Mouse (Mus musculus) ES-E14 (cell line): ENCODE measurements around the gene Hist1h3i. TPM values are rescaled to one million over a fixed set of nuclear protein-coding genes. Genes with fewer than 3 reads are reported as not detected.

Experiments
- DNase-seq: peaks from one replicate; pipeline ENCODE4 v3.0.0-alpha.2; 2013; ENCODE audit warnings: low read depth, low spot score
- H3K27ac ChIP-seq: 2 replicates; pipeline ENCODE4 v1.5.1; 2012; ENCODE audit warnings: low read depth, mild to moderate bottlenecking, low read length, moderate library complexity, mixed read lengths; ENCODE audit not compliant: poor library complexity, insufficient read depth, severe bottlenecking
- H3K36me3 ChIP-seq: 2 replicates; pipeline ENCODE4 v1.6.1; 2012; ENCODE audit warnings: mild to moderate bottlenecking, low read length, moderate library complexity, mixed read lengths; ENCODE audit not compliant: control insufficient read depth, poor library complexity, insufficient read depth, severe bottlenecking
- H3K4me1 ChIP-seq, 2 experiments: fragments of 150-350 bp in 1 of 2; sonication (generic) in 1 of 2; 2 replicates each; pipeline ENCODE4 v1.6.1; 2012; ENCODE audit warnings: low read length in 2 of 2, mild to moderate bottlenecking in 1 of 2, mixed read lengths in 1 of 2; ENCODE audit not compliant: control insufficient read depth in 2 of 2, insufficient read depth in 2 of 2, poor library complexity in 1 of 2
- H3K4me3 ChIP-seq, 2 experiments: fragments of 150-350 bp in 1 of 2; sonication (generic) in 1 of 2; 2 replicates each; pipeline ENCODE4 v1.5.1; 2012; ENCODE audit warnings: low read length in 2 of 2, low read depth in 1 of 2, mild to moderate bottlenecking in 1 of 2, mixed read lengths in 1 of 2; ENCODE audit not compliant: insufficient read depth in 1 of 2, poor library complexity in 1 of 2, severe bottlenecking in 1 of 2
- H3K9ac ChIP-seq: 2 replicates; pipeline ENCODE4 v1.6.1; 2012; ENCODE audit warnings: low read depth, mild to moderate bottlenecking, low read length, mixed read lengths; ENCODE audit not compliant: poor library complexity, insufficient read depth, severe bottlenecking
- H3K9me3 ChIP-seq: fragments of 150-350 bp; sonication (generic); 2 replicates; pipeline ENCODE4 v1.6.1; 2012; ENCODE audit warnings: low read depth, mild to moderate bottlenecking, low read length; ENCODE audit not compliant: control insufficient read depth, insufficient read depth
- CHD2 ChIP-seq: IDR thresholded peaks from 2 replicates; pipeline ENCODE4 v1.6.1; 2014; ENCODE audit warnings: mild to moderate bottlenecking, low read depth, low read length, inconsistent platforms
- HCFC1 ChIP-seq: IDR thresholded peaks from 2 replicates; pipeline ENCODE4 v1.6.1; 2012; ENCODE audit warnings: low read length, inconsistent platforms, borderline replicate concordance; ENCODE audit not compliant: insufficient read depth
- MAFK ChIP-seq: IDR thresholded peaks from 2 replicates; pipeline ENCODE4 v1.6.1; 2014; ENCODE audit warnings: mild to moderate bottlenecking, low read depth, low read length, inconsistent platforms; ENCODE audit not compliant: insufficient read depth
- ZC3H11A ChIP-seq: IDR thresholded peaks from 2 replicates; pipeline ENCODE4 v1.6.1; 2012; ENCODE audit warnings: low read depth, mild to moderate bottlenecking, inconsistent platforms, low read length, borderline replicate concordance
- ZNF384 ChIP-seq: IDR thresholded peaks from 2 replicates; pipeline ENCODE4 v1.6.1; 2012; ENCODE audit warnings: low read depth, low read length, inconsistent platforms
- in situ Hi-C, 2 experiments: fragments of 600-800 bp; cut with MboI; formaldehyde crosslinking; loops; one replicate each; pipeline ENCODE4 v1.15.1; 2025; ENCODE audit warnings: low sequenced_read_pairs in 2 of 2, inconsistent platforms in 1 of 2; ENCODE audit not compliant: unreplicated experiment in 2 of 2
- total RNA-seq: library from RNA; depleted of rRNA; stranded (reverse); fragments of 300-350 nt; gene quantifications from 2 replicates; pipeline ENCODE4 v1.2.3, GENCODE M21; 2012

Hist1h3i gene
- total RNA-seq, 1 experiment = 1,089 TPM

- H3K36me3 ChIP-seq = no peaks in the 10 kb centered on the region
- no peak for DNase-seq
- peaks cover 0 to 5% of the 10 kb centered on the region in 2 experiments; a peak in 1 of 4 replicates for H3K4me1 ChIP-seq
- H3K4me3 ChIP-seq = no peak overlapping the region
- in situ Hi-C loops = no loop called here
- no peak overlapping the region for H3K9ac ChIP-seq
- no peak overlapping the region for H3K27ac ChIP-seq
- no peaks in the 10 kb centered on the region for H3K9me3 ChIP-seq
- TF ChIP-seq CHD2 (no peak), ZC3H11A (no peak), HCFC1 (no peak), ZNF384 (no peak), MAFK (no peak)
Measured at GRCm38 (mm10) chr13:21781639-21782038, 1.5 kb downstream of the Hist1h3i start.

- no peaks in the 10 kb centered on the region for H3K9me3 ChIP-seq
- H3K4me1 ChIP-seq = peaks cover 0 to 5% of the 10 kb centered on the region in 2 experiments; a peak in 1 of 4 replicates
- DNase-seq = no peak
- H3K27ac ChIP-seq = no peak overlapping the region
- no peaks in the 10 kb centered on the region for H3K36me3 ChIP-seq
- no peak overlapping the region for H3K9ac ChIP-seq
- H3K4me3 ChIP-seq = peak overlapping the region in 1 of 2 experiments; percentile 8; a peak in 2 of 4 replicates
- no peak for TF ChIP-seq CHD2
- no peak for TF ChIP-seq HCFC1
- no peak for TF ChIP-seq MAFK
- TF ChIP-seq ZNF384 = no peak
- no peak for TF ChIP-seq ZC3H11A
- in situ Hi-C loops = no loop called here
Measured at GRCm38 (mm10) chr13:21781021-21781555, 2.1 kb downstream of the Hist1h3i start.

DNA sequence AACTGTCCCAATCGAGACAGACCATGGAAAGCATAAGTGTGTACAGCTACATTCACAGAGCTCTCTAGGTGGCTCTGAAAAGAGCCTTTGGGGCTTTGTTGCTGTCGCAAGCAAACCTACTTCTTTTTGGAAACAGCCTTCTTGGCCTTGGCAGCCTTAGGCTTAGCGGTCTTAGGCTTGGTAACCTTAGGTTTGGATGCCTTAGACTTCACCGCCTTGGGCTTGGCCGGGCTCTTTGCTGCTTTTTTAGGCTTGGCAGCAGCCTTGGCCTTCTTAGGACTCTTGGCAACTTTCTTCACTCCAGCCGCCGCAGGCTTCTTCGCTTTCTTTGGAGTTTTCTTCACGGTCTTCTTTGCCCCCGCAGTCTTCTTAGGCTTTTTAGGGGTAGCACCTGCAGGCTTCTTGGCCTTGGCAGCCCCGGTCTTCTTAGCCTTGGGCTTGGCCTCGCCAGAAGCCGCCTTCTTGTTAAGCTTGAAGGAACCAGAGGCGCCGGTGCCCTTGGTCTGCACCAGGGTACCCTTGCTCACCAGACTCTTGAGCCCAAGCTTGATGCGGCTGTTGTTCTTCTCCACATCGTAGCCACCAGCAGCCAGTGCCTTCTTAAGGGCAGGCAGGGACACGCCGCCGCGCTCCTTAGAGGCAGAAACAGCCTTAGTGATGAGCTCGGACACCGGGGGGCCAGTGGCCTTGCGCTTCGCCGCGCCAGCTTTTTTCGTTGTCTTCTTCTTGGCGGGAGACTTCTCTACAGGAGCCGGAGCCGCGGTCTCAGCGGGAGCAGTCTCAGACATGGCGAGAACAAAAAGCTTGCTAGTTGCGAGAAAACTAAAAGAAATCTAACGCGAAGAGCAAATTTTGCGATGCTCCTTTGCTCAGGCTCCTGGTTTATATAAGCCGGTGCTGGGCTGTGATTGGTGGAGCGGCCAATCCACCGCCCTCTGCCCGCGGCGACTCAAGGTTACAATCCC, 3.1 kb downstream of the Hist1h3i start, which contains the start of gene Hist1h1b:
Gene Hist1h1b (minus strand): TSS at position 859 of the 965 bp plus-strand sequence.
- Histone ChIP-seq H3K36me3 (no peaks in the 10 kb centered on the region), H3K9me3 (no peaks in the 10 kb centered on the region), H3K4me3 (peak within 1 kb of the TSS; percentile 55 to 68), H3K27ac (peak within 1 kb of the TSS; percentile 89), H3K4me1 (peaks cover 0 to 5% of the 10 kb centered on the region in 2 experiments; a peak in 1 of 4 replicates), H3K9ac (peak within 1 kb of the TSS; percentile 82)
- TF ChIP-seq MAFK = no peak
- no peak; the same call in 1 of the 2 replicates for TF ChIP-seq HCFC1
- no peak; the same call in 1 of the 2 replicates for TF ChIP-seq CHD2
- TF ChIP-seq ZC3H11A = no peak
- no peak for TF ChIP-seq ZNF384
- DNase-seq = peak; percentile 71
- in situ Hi-C loops = no loop called here

- Histone ChIP-seq H3K27ac (peak overlapping the region; percentile 89), H3K4me3 (peak overlapping the region; percentile 57 to 68), H3K36me3 (no peaks in the 10 kb centered on the region), H3K4me1 (peaks cover 0 to 8% of the 10 kb centered on the region in 2 experiments; a peak in 1 of 4 replicates), H3K9ac (peak overlapping the region; percentile 82), H3K9me3 (no peaks in the 10 kb centered on the region)
- in situ Hi-C loops = no loop called here
- TF ChIP-seq ZNF384 = no peak
- TF ChIP-seq CHD2 = peak; percentile 89
- DNase-seq = peak; percentile 70
Measured at GRCm38 (mm10) chr13:21778814-21779766, 4.1 kb downstream of the Hist1h3i start.
